Mouse (Mus musculus) layer of hippocampus, postnatal 14 days (tissue): ENCODE results near the gene Nadk. TPM values are rescaled to one million over a fixed set of nuclear protein-coding genes. Genes with fewer than 3 reads are reported as not detected.
A peak's percentile ranks its signal among the peaks of the same experiment; 100 is the strongest.

ENCODE experiments used
- DNase-seq, 2 experiments: peaks; one replicate each; pipeline ENCODE4 v3.0.0; 2021 to 2022; ENCODE audit warnings: low spot score in 2 of 2, mixed read lengths in 1 of 2
- long read RNA-seq, 2 experiments: library from polyadenylated mRNA; stranded (forward); transcript quantifications; one replicate each; pipeline ENCODE4 v2.0.0; 2021
- total RNA-seq, 2 experiments: library from RNA; stranded (reverse); gene quantifications; 2 replicates each; pipeline ENCODE4 v1.2.3; 2021

Gene Nadk
- 10 to 100 TPM; 61.0 to 68.9 TPM for total RNA-seq
- long read RNA-seq, experiment 1, transcript Nadk-203 (12 exons, 3,152 nt) = major isoform, 114 of 138 reads
- long read RNA-seq, experiment 1, partial matches to known transcripts = 8 of 138 reads
- long read RNA-seq, experiment 1, other reads (novel, unspliced or antisense) = 16 of 138 reads
- long read RNA-seq, experiment 2, transcript Nadk-203 (12 exons, 3,152 nt) = major isoform, 112 of 159 reads
- long read RNA-seq, experiment 2, partial matches to known transcripts = 18 of 159 reads
- long read RNA-seq, experiment 2, other reads (novel, unspliced or antisense) = 29 of 159 reads

DNA sequence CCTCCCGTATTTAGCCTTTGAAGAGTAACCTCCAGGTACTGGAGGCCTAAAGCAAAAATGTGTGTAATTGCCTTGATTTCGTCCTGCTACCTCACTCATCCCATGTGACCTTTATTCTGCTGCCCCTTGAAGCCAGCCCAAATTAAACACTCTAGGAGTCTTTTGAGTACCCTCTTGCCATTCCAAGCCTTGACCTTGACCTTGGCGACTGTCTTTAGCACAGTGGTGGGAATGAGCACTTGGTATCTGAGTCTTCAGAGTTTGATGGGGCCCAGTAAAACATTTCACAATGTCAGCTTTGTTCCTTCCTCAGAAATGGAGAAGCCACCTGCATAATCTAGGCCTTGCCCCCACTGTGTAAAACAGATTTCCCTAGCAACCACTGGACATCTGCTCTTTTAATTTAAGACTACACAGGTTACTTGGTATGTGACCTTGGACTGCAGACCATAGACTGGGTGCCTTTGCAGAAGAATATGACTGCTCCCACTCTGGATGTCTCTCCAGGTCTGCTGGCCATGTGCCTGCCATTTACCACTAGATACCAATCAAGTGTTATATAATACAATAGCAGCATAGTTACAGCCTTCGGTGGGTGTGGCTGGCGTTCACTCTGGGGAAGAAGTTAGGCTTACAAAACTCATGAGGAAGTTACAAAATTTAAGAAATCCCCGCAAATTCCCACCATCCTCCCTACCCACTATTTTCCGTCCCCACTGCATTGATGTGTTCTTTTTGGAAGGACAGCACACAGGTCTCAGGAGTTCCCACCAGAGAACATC is at the start of gene Nadk:
Nadk (plus strand) TSS at position 718 of the 782 bp plus-strand sequence.
- DNase-seq = no peak

DNA sequence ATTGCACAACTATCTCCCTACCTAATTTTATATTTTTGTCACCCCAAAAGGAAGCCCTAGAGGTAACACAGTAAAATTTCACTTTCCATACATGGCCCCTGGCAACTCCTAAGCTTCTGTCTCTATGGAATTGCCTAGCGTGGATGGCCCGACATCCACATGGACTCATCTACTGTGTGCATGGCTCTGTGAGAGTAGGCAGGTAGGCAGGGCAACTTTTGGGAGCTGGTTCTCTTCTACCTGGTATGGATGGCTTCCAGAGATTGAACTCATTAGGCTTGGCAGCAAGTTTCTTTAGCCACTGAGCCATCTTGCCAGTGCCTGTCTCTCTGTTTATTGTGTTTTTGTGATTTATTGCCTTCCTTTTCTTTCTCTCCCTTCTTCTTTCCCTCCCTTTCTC is 47.4 kb upstream of the Nadk start:
- DNase-seq = no peak

DNA sequence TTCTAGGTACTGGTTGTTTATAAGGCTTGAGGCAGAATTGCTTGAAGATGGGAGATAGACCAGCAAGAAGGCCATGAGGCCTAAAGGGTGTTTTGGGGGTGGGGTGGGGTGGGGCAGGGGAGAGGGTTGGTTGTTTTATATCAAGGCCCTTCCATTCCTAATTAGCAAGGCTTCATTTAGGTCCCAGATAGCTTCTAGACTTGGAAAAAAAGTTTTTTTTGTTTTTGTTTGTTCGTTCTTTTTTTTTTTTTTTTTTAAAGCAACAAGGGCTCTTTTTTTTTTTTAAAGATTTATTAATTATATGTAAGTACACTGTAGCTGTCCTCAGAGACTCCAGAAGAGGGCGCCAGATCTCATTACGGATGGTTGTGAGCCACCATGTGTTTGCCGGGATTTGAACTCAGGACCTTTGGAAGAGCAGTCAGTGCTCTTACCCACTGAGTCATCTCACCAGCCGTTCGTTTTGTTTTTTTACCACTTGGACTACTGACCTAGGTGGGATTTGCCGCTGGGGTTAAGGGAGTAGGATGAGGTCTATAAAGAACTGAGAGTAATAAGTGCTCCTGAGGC is 44.1 kb upstream of the Nadk start:
- no peak for DNase-seq

DNA sequence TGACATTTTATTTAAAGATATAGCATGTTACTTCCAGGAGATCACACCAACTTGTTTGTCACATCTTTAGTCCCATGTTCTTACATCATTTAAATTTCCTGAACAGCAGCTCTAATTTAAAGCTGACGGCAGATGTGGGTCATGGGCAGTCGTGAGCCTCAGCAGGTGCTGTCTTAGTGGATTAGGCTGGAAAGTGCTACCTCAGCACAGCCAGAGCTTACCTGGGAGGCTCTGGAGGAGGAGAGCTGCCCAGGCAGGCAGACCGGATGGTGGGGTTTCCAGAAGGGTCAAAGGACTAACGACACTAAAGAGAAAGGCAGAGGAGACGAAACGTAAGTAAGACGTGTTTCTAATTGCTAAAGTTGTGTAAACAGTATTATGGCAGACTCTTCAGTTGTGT is 39.9 kb upstream of the Nadk start:
- no peak for DNase-seq

DNA sequence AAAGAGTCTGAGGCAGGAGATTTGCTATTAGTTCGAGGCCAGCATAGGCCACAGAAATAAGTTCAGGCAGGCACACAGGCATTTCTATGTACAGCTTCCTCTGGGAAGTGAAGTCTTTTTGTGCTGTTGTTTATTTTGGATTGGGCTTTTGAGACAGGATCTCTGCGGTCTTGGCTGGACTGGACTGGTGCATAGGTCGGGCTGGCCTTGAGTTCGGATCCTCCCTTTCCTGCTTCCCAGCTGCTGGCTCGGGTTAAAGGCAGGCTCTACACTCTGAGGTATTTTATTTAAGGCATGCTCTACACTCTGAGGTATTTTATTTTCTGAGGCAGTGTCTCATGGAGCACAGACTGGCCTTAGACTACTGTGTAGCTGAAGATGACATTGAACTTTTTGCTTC is 36.4 kb upstream of the Nadk start:
- no peak for DNase-seq

DNA sequence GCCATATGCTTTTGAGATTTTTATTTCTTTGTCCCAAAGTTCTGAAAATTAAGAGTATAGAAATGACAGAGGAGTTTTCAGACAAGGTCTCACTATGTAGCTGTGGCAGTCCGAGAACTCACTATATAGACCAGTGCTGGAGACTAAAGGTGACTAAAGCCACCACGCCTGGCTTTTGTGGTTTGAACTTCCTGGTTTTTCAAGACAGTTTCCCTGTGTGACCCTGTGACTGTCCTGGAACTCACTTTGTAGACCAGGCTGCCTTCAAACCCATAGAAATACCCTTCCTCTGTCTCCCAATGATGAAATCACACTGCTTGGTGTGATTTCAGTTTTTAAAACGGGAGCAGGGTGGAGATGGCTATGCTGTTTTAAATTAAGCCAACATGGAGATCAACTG is 32.9 kb upstream of the Nadk start:
- DNase-seq = no peak

DNA sequence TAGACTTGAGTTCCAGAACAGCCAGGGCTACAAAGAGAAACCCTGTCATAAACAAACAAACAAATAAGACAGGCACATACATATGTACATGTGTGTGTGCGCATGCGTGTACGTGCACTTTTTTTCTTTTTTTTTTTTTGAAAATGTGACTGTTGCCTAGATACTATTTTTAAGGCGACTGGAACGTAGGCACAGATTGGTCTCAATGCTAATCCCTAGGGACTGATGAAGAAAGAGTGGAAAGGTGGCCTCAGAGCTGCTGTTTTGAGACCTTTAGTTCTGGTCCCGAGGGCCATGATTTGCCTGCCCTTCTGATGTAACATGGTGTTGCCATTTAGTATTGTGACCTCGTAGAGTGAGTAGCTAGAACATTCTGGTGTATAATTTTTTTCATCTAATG is 12.2 kb upstream of the Nadk start:
- DNase-seq = no peak

DNA sequence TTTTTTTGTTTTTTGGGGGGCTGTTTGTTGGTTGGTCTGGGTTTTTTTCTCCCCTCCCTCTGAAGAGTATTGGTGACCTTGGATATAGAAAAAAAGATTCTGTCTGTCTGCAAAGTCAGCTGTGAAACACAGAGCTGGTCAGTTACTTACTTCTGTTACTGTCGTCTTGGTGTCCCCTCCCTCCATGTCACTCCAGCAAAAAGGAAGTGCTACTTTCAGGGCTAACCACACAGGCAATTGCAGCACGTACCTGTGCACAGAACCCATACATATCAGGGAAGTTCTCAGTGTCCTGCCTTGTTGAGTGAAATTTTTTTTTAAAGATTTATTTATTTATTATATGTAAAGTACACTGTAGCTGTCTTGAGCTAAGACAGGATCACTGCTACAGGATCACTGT is 11.7 kb upstream of the Nadk start:
- no peak for DNase-seq

DNA sequence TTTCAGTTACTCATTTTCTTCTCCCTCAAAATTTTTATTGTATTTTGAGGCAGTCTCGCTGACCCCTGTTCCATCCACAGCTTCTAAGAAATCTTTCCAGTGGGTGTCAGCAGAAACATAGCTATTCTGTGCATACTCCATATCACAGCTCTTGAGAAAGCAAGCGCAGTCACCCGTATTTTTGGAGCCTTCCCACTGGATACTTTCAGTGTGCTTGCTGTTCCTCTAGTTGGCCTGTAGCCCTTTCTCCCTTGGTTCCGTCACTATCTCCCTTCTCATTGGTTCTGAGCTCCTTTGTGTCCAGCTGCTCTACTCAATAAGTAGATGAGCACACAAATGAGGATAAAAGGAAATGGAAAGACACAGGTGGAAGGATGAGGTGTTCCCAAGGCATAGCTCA is 11.1 kb upstream of the Nadk start:
- DNase-seq = no peak

DNA sequence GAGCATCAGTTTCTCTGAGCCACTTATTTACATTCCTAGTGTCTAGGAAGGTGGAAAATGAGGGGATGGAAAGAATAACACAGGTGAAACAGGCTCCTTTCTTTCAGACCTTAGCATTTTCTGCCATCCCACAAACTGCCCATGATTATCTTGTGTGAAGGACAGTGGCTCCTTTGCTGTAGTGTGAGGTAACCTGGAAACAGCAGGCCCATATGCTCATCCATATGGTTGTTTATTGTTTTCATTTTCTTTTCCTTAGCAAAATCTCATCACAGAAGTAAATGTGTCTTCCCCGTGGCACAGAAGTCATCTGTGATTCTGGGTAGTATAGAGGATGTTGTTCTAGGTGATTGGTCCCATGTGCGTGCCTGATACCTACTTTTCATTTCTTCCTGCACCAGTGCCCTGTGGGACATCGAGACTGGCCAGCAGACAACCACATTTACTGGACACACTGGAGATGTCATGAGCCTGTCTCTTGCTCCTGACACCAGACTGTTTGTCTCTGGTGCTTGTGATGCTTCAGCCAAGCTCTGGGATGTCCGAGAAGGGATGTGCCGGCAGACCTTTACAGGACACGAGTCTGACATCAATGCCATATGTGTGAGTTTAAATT is 9.2 kb upstream of the Nadk start:
- no peak for DNase-seq

DNA sequence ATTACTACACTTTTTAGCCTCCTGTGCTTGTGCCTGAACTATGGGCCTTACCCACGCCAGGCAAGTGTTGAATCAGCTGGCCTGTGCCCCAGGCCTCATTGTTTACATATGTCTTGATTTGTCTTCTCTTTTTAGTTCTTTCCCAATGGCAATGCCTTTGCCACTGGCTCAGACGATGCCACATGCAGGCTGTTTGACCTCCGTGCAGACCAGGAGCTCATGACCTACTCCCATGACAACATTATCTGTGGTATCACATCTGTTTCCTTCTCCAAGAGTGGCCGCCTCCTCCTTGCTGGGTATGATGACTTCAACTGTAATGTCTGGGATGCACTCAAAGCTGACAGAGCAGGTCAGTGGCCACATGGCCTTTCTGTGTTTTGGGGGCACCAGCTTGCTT is 7.3 kb upstream of the Nadk start:
- DNase-seq = no peak

DNA sequence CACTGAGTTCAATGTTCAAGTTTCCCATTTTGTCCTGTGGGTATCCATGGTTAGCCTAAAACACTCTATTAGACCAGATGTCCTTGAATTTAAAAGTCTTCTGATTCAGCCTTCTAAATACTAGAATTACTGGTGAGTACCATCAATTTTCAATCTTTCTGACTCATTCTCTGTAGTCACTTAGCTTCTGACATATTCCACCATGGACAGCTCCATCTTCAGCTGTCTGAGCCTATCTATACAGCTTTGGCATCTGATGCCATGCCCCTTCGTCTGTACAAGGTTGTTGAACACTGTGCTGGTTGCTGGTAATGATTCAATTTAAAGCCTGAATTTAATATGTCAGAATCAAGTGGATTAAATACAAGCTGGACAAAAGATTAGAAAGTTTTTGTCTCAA is 6.7 kb upstream of the Nadk start:
- DNase-seq = no peak

DNA sequence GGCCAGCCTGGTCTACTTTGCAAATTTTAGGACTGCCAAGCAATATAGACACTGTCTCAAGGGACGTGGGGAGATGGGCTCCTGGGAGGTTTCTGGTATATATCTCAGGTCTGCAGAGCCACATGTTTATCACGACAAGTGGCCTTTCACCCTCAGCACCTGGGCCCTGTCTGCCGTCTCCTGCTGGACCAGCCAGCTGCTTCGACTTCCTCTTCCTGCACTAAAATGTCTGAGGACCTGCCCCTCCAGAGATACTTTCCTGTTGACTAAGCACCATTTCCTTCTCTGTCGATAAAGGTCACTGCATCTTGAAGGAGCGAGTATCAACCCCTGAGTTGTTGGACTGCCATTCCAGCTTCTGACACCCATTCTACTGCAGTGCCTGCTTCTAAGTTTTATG is 2.7 kb upstream of the Nadk start:
- DNase-seq = no peak

DNA sequence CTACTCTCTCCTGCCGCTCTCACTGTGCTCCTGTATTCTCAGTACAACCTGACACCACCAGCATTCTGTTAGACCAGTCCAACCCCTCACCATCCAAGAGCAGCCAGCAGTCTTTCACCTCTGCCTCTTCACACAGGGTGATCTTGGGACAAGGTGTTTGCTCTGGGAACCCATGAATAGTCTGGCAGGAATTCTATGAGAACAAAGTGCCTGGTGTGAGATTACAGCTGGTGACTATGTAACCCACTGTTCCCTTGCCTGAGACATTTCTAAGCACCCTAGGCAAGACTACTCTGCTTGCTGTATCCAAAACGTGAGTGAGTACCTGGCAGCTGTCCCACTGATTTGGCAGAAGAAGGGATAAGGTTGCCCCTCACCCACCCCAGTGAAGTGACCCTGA is 1.2 kb upstream of the Nadk start:
- DNase-seq = no peak

DNA sequence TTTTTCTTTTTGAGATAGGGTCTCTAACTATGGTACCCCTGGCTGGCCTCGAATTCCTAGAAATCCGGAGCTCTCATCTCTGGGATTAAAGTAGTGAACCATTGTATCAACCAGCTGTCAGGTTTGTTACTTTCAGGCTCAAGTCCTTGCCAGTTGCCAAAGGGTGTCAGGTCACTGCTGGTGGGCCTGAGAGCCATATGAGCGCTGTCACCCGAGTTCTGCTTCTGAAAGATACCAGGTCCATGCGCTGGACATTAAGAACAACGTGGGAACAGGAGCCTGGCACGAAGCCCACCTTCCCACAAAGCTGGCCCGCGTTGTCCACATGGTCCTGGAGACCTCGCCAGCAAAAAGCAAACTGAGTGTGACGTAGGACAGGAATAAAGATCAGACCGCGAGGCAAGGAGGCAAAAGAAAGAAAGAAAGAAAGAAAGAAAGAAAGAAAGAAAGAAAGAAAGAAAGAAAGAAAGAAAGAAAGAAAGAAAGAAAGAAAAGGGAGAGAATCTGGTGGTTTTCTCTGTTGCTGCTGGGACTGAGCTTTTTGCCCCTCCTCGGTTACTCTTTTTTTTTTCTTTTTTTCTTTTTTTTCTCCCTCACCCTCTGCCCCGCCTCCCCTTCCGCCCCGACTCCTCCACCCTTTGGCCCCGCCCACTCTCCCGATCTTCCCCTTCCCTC is 684 bp downstream of the Nadk start:
- DNase-seq = peak; percentile 37 to 52

DNA sequence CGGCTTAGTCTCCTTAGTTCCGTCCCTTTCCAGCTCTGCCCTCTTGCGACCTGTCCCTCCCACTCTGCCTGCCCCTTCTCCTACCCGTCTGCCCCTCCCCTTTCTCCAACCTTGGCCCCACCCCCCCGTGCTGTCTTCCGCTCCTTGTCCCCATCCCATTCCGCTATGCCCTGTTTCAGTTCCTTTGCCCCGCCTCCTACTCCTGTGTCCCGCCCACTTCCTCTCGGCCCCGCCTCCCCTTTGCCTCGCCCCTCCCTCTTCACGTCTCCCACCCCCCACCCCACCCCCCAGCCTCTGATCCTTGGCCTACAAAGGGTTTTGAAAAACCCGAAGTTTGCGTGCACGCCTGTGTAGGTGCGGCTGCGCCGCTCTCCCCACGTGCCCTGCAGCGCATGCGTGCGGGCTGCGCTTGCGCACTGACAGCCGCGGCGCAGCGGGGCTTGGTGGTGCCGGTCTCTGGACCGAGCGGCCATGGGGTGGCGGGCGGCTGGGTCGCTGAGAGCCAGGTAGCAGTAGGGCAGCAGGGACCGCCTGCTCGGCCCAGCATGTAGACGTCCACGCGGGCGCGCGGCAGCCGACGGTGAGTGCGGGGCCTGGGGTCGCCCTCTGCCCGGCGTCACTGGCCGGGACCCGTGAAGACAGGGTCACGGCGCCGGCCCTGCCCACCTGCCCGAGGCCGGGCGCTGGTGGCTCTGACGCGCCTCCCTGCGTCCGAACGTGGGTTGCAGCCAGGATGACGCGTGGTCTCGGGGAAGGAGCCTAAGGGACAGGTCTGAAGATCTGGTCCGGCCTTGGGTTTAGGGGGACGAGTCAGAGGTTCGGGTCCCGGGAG is 1.4 kb downstream of the Nadk start:
- peak; percentile 91 to 96 for DNase-seq

DNA sequence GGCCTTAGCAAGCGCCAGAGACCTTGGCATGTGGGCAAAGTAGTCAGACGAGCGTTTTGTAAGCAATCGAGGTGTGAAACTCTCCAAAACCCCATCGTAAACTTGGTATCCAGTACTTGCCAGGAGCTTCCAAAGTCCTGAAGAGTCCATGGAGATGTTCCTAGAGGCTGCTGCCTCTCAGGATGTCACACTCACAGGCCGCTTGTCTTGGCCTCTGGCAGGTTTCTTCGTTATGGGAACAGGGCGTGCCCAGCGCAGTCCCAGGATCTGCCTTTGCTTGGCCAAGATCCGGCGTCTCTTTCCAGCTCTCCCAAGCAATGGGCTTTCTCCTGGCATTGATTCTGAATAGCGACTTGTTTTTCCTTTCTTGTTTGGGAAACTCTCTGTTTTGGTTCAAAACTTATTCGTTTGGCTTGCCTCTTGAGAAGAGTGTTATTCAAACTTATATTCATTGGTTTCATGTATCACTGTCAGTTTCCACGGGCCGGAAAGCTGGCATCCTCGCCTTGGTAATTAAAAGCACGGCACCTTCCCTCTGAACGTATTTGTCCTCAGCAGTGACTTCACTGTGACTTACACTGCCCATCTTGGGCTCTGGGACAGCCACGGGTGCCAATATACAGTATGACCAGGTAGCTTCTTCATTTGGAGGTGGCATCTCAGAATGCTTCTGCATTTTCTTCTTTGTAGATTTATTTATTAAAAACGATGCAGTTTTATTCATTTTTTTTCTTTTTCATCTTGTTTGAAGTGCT is 2.3 kb downstream of the Nadk start:
- DNase-seq = peak; percentile 23 to 64

DNA sequence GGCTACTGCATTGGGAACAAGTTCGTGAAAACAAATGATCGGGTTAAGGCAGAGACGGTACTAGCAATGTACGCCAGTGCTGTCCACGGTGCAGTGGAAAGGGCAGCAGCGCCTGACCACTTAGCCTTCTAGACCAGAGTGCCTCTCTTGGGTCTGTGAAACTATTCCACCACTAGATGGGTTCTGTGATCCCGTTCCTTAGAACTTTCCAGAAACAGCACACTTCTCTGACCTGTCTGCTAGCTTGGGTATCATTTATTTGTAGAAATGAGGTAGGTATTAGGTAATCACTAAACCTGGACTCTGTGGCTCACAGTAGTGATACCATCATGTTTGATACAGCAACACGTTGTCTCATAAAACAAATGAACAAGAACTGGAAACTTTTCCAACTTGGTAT is 4.4 kb downstream of the Nadk start:
- DNase-seq = no peak

DNA sequence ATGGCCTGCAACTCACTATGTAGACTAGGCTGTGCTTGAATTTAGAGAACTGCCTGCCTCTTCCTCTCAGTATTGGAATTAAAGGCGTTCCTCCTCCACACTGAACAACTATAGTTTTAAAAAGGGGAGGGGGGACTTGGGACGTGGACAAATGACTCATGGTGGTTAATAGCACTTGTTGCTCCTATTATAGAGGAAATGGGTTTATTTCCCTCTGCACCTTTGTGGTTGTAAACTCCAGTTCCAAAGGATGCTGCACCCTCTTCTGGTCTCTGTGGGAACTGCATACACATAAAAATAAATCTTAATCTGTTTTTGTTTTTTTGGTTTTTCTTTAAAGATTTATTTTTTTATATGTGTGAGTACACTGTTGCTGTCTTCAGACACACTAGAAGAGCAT is 6.0 kb downstream of the Nadk start:
- no peak for DNase-seq
